Mouse (Mus musculus) ES-Bruce4 (cell line): ENCODE results near the gene Rae1. TPM values are rescaled to one million over a fixed set of nuclear protein-coding genes. Genes with fewer than 3 reads are reported as not detected.

Experiments used
- H3K27ac ChIP-seq: 2 replicates; pipeline ENCODE4 v1.5.1; 2012; ENCODE audit warnings: low read length, inconsistent platforms; ENCODE audit not compliant: insufficient read depth
- H3K27me3 ChIP-seq: 2 replicates; pipeline ENCODE4 v1.6.1; 2012; ENCODE audit warnings: mild to moderate bottlenecking, low read length, inconsistent platforms; ENCODE audit not compliant: control insufficient read depth, poor library complexity, insufficient read depth, severe bottlenecking
- H3K36me3 ChIP-seq: 2 replicates; pipeline ENCODE4 v1.6.1; 2012; ENCODE audit warnings: inconsistent platforms, mild to moderate bottlenecking, low read length, moderate library complexity; ENCODE audit not compliant: control insufficient read depth, poor library complexity, insufficient read depth, severe bottlenecking
- H3K4me1 ChIP-seq: one replicate; pipeline ENCODE4 v1.8.1; 2011; ENCODE audit warnings: low read length; ENCODE audit not compliant: control insufficient read depth, insufficient read depth
- H3K4me3 ChIP-seq: 2 replicates; pipeline ENCODE4 v1.5.1; 2011; ENCODE audit warnings: low read depth, mild to moderate bottlenecking, low read length
- H3K9ac ChIP-seq: 2 replicates; pipeline ENCODE4 v1.6.1; 2012; ENCODE audit warnings: low read depth, mild to moderate bottlenecking, inconsistent platforms; ENCODE audit not compliant: poor library complexity, severe bottlenecking
- H3K9me3 ChIP-seq: replicated peaks from 2 replicates; pipeline ENCODE4 v1.6.1; 2012; ENCODE audit warnings: mild to moderate bottlenecking, low read length, inconsistent platforms; ENCODE audit not compliant: control insufficient read depth, poor library complexity, insufficient read depth, severe bottlenecking
- CTCF ChIP-seq: IDR thresholded peaks from one replicate; pipeline ENCODE4 v1.8.1; 2011; ENCODE audit warnings: low read depth, low read length
- EP300 ChIP-seq: IDR thresholded peaks from 2 replicates; pipeline ENCODE4 v1.6.1; 2011; ENCODE audit warnings: low read depth, low read length; ENCODE audit not compliant: insufficient read depth
- POLR2A ChIP-seq: IDR thresholded peaks from one replicate; pipeline ENCODE4 v1.8.1; 2011; ENCODE audit warnings: low read length; ENCODE audit not compliant: insufficient read depth
- polyA plus RNA-seq: library from polyadenylated mRNA; stranded (reverse); fragments of >200 nt; gene quantifications from 2 replicates; pipeline ENCODE4 v1.2.4, GENCODE M21; 2011; ENCODE audit warnings: low read depth; ENCODE audit not compliant: missing spikeins, insufficient read depth, insufficient read length

The Rae1 gene
- polyA plus RNA-seq, 1 experiment, result 123 TPM

- peaks cover 9% of the 10 kb centered on the region for H3K36me3 ChIP-seq
- no peak overlapping the region for H3K27ac ChIP-seq
- TF ChIP-seq EP300 (no peak), POLR2A (no peak), CTCF (no peak)
- H3K4me3 ChIP-seq, result peak overlapping the region; percentile 87
- peak overlapping the region; percentile 69 for H3K9ac ChIP-seq
- H3K4me1 ChIP-seq, result peaks cover 6% of the 10 kb centered on the region
- H3K9me3 ChIP-seq, result no peaks in the 10 kb centered on the region
- no peaks in the 10 kb centered on the region for H3K27me3 ChIP-seq
These were observed 22.3 kb downstream of the Rae1 start for GRCm38 (mm10) chr2:173022056-173022681.

- Histone ChIP-seq H3K4me1 (peaks cover 6% of the 10 kb centered on the region), H3K4me3 (peak overlapping the region; percentile 87), H3K36me3 (peaks cover 15% of the 10 kb centered on the region), H3K27ac (no peak overlapping the region), H3K9me3 (no peaks in the 10 kb centered on the region), H3K27me3 (no peaks in the 10 kb centered on the region), H3K9ac (peak overlapping the region; percentile 69)
- TF ChIP-seq EP300, result no peak
- TF ChIP-seq CTCF, result no peak
These were observed 22.9 kb downstream of the Rae1 start for GRCm38 (mm10) chr2:173022813-173023212.

DNA sequence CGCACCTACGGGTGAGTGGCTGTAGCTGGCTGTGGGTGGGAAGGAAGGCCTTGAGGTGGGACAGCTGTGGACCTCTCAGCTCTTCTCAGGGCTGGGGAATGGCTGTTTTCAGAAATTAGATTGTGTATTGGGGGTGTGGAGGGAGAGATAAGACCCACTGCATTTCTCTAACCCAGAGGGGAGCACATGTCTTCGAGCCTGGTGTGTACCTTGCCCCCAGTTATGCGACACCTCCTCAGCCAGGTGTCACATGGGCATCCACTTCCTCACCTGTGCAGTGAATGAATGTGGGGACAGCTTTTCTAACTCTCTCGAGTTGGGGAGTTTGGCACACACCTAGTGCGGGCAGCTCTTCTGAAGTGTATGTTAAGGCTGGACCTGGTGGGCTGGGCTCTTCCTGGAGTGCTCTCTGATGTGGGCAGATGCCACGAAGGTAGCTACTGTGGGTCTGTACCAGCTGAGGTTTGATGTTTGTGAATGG lies 23.5 kb downstream of the Rae1 start:
- Histone ChIP-seq H3K27me3 (no peaks in the 10 kb centered on the region), H3K27ac (no peak overlapping the region), H3K9ac (0 out of 2 replicates have a peak overlapping the region, but pooled peaks have one; percentile 69), H3K4me1 (peaks cover 6% of the 10 kb centered on the region), H3K36me3 (peaks cover 17% of the 10 kb centered on the region), H3K4me3 (peak overlapping the region; percentile 87), H3K9me3 (no peaks in the 10 kb centered on the region)
- TF ChIP-seq EP300, result no peak
- no peak for TF ChIP-seq CTCF
- TF ChIP-seq POLR2A, result no peak

GRCm38 (mm10) chr2:173023966-173024365 lies 24.0 kb downstream of the Rae1 start:
- no peaks in the 10 kb centered on the region for H3K9me3 ChIP-seq
- no peak overlapping the region for H3K27ac ChIP-seq
- no peaks in the 10 kb centered on the region for H3K27me3 ChIP-seq
- TF ChIP-seq POLR2A, result no peak
- TF ChIP-seq EP300, result no peak
- TF ChIP-seq CTCF, result no peak
- H3K36me3 ChIP-seq, result peaks cover 17% of the 10 kb centered on the region
- no peak overlapping the region for H3K9ac ChIP-seq
- H3K4me3 ChIP-seq, result no peak overlapping the region
- peaks cover 6% of the 10 kb centered on the region for H3K4me1 ChIP-seq

- H3K36me3 ChIP-seq, result peaks cover 17% of the 10 kb centered on the region
- peaks cover 4% of the 10 kb centered on the region for H3K4me1 ChIP-seq
- H3K4me3 ChIP-seq, result no peak overlapping the region
- TF ChIP-seq EP300 (no peak), POLR2A (no peak), CTCF (no peak)
- no peaks in the 10 kb centered on the region for H3K9me3 ChIP-seq
- no peak overlapping the region for H3K9ac ChIP-seq
- no peak overlapping the region for H3K27ac ChIP-seq
- no peaks in the 10 kb centered on the region for H3K27me3 ChIP-seq
These were observed 24.5 kb downstream of the Rae1 start for GRCm38 (mm10) chr2:173024392-173024791.

- Histone ChIP-seq H3K4me1 (peaks cover 4% of the 10 kb centered on the region), H3K4me3 (no peak overlapping the region), H3K27ac (no peak overlapping the region), H3K9me3 (no peaks in the 10 kb centered on the region), H3K9ac (no peak overlapping the region), H3K36me3 (peaks cover 17% of the 10 kb centered on the region), H3K27me3 (no peaks in the 10 kb centered on the region)
- TF ChIP-seq CTCF (no peak), EP300 (no peak), POLR2A (no peak)
These were observed 25.0 kb downstream of the Rae1 start for GRCm38 (mm10) chr2:173024938-173025337.
